Mouse (Mus musculus) cerebellum, adult (tissue): ENCODE data around the gene Tesk1.

Experiments used
- ATAC-seq: cut with Nextera tagmentation; 2 replicates; pipeline ENCODE4 v1.9.2; 2017; ENCODE audit warnings: mild to moderate bottlenecking, moderate library complexity, mixed read lengths; ENCODE audit not compliant: insufficient number of reproducible peaks, low FRiP score, low TSS enrichment

The Tesk1 gene

GRCm38 (mm10) chr4:43441639-43442038 is at the start of gene Tesk1:
TSS of gene Tesk1 (plus strand) at chr4:43441939.
- ATAC-seq, result no peak

- peak; percentile 68 for ATAC-seq
These were observed 47.3 kb upstream of the Tesk1 start for GRCm38 (mm10) chr4:43394345-43394891.

- ATAC-seq, result no peak
These were observed 46.6 kb upstream of the Tesk1 start for GRCm38 (mm10) chr4:43395147-43395546.

DNA sequence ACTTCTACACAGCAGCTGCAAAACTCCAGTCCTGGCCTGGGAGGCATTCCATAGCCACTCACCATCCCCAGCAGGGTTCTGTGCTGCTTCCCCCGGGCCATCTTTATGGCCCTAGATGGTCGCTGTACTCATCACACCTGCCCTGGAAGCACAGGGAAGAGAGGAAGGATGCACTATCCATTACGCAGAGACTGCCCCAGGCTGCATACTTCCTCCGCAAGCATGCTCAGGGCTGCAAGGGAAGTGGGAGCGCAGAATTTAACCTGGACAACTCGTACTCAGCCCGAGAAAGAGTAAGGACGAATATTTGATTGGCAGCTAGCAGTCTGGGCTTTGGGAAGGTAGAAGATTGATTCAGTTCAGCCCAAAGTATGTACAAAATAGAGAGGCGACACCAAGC is 45.9 kb upstream of the Tesk1 start:
- ATAC-seq, result no peak

DNA sequence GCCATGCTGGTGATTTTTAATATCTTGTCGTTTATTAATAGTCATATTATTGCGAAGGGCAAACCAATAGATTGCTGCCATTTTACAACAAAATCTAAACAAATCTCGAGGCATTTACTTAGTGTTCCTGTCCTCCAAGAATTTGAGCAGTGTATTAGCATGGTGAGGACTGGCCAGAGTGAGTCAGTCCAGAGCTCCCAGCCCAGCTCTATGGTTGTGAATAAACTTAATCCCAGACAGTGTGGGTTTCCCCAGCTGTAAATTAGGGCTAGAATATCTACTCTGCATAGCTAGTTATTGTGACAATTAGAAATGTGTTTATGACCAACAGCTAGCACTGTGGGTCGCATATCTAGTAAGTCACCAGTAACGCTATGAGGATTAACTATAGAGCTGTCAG is 45.4 kb upstream of the Tesk1 start:
- no peak for ATAC-seq

- ATAC-seq, result no peak
These were observed 43.7 kb upstream of the Tesk1 start for GRCm38 (mm10) chr4:43398014-43398413.

GRCm38 (mm10) chr4:43398829-43399331 is 42.9 kb upstream of the Tesk1 start:
- ATAC-seq, result no peak

DNA sequence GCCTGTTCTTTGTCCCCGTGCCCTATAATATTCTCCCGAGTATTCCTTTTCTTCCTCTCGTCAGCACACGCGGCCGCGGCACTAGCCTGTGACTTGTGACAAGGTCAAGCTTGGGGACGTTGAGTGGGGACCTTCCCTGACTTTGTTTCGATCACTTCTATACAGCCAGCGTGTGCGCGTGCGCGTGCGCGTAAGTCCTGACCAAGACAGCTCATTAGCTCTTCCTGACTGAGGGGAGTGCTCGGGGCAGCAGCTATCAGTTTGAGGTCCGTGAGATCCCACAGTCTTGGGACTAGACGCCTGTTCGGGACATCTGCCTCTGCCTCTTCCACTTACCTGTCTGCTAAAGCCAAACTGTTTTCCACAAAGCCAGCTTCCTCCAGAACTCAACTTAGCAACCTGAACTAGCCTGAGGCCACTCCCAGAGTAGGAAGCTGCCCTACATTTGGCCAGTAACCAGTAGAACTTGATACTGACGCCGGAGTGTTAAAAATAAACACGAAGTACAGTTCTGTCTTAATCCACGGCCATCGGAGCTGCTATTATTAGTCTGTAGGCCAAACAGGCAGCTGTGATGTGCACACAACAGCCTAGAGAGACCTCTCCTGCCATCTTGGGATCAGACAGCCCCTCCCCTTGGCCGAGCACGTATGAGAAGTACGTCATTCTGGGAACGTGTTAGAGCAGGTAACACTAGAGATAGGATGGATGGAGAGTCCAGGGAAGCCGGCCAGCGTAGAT is 42.2 kb upstream of the Tesk1 start:
- no peak for ATAC-seq

- no peak for ATAC-seq
These were observed 40.8 kb upstream of the Tesk1 start for GRCm38 (mm10) chr4:43400976-43401375.

DNA sequence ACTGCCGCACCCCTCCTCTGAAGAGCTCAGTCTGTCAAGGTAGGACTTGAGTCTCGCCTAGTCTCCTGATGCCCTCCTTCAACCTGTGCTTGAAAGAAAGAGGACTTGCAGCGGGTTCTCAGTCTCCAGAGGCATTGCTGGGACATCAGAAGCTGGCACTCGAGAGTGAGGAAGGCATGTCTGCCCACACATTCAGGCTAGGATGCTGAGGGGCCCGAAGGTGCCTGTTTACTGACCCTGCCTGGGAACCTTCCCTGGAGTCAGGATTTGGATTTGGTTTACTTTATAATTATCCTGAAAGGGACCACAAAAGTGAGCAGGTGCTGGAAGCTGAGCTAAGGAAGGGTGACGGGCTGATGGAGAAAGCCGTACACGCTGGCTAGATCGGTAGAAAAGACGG is 40.3 kb upstream of the Tesk1 start:
- no peak for ATAC-seq

DNA sequence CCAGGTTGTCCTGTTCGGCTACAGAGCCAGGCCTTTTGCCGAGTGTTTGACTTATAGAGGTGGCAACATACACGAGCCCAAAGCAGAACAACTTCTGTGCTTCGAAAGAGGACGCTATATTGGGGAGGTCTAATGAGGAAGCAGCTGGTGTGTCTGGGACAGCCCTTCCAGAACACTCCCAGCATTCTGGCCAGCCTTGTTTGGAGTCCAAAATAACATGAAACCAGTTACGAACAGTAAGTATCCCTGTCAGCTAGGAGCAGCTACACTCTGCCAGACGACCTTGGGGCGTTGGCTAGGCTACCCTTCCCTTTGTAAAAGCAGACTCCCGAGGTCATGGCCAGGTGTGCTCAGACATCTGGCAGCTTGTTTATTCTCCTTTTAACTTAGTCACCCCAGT is 39.5 kb upstream of the Tesk1 start:
- ATAC-seq, result no peak

GRCm38 (mm10) chr4:43404697-43405096 is 37.0 kb upstream of the Tesk1 start:
- no peak for ATAC-seq

- ATAC-seq, result peak; percentile 57
These were observed 35.4 kb upstream of the Tesk1 start for GRCm38 (mm10) chr4:43406162-43406971.

GRCm38 (mm10) chr4:43407071-43407920 is 34.4 kb upstream of the Tesk1 start:
- no peak for ATAC-seq

- no peak for ATAC-seq
These were observed 27.0 kb upstream of the Tesk1 start for GRCm38 (mm10) chr4:43414761-43415160.

- ATAC-seq, result no peak
These were observed 26.3 kb upstream of the Tesk1 start for GRCm38 (mm10) chr4:43415221-43416070.

DNA sequence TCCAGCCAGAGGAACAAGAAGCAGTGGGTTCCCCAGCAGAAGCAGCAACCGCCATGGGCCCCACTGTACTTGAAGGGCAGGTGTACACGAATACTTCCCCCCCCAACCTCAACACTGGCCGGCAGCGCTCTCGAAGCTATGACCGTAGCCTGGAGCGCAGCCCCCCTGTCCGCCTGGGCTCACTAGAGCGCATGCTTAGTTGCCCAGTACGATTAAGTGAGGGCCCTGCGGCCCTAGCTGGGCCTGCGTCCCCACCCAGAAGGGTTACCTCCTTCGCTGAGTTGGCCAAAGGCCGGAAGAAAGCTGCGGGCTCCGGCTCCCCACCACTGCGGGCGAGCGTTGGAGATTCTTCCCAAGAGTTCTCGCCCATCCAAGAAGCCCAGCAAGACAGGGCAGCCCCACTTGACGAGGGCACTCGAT is 25.7 kb upstream of the Tesk1 start:
- no peak for ATAC-seq

DNA sequence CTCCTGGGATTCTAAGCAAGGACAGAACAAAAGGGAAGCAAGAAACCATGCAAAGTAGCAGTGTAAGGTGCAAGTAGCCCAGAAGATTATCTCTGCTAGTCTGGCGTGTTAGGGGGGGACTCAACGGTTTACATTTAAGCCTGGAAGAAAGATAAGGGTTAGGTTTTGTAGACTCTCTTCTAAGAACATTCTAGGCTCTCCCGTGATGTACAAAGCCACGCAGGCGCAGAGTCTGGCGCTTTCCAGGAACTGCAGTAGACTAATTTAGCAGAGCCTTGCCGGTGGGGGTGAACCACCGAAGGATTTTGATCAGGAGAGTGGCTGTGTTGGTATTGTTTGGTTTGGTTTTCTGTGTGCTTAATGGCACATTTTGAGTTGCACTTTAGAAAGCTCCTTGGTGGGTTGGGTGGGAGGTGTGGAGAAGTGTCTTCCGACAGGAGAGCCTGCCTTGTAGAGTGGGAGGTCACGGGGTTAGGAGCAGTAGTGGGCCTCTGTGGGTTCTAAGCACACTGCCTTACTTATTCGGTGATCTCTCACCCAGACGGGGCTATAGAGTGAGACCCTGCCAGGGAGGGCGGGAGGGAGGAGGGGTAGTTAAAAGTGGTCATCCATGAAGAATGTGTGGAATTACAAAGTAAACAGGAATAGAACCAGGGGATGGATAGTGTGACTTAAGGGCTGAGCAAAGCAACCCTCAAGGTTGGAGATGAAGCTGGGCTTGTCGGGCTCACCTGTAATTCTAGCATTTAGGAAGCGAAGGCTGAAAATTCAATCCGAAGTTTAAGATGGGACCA is 24.3 kb upstream of the Tesk1 start:
- ATAC-seq, result no peak

DNA sequence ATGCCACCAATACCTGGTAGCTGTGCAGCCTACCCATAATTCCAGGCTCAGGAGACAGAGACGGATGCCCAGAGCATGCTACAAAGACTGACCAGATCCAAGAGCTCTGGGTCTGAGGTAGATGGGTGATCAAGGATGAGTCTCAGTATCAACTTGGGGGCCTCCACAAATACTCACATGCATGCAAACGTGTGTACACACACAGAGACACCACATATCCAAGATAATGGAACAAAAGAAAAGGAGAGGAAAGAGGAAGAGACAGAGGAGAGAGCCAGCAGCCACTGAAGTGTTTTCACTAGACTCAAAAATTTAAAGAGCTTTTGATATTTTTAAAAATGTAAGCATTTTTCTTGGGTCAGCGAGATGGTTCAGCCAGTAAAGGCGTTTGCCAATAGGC is 23.3 kb upstream of the Tesk1 start:
- ATAC-seq, result no peak
